Mouse (Mus musculus) neural tube, embryonic 15.5 days (tissue): ENCODE results near the gene Gm7861. TPM values are rescaled to one million over a fixed set of nuclear protein-coding genes. Genes with fewer than 3 reads are reported as not detected.
"Not testable (repeated sequence)": the region's sequence is repeated elsewhere in the genome, so short reads cannot be mapped to it uniquely, and the experiment has no call there.

Experiments used
- ATAC-seq: fragments of 200-750 bp; cut with Nextera tagmentation; 2 replicates; pipeline ENCODE4 v1.8.0; 2017; ENCODE audit warnings: mild to moderate bottlenecking, moderate TSS enrichment, moderate library complexity; ENCODE audit not compliant: low FRiP score
- H3K27ac ChIP-seq: fragments of 300-500 bp; sonication (generic); replicated peaks from 2 replicates; pipeline ENCODE4 v1.5.1; 2015; ENCODE audit warnings: mild to moderate bottlenecking, inconsistent platforms
- H3K27me3 ChIP-seq: fragments of 300-500 bp; sonication (generic); replicated peaks from 2 replicates; pipeline ENCODE4 v1.6.1; 2015; ENCODE audit warnings: inconsistent platforms
- H3K36me3 ChIP-seq: fragments of 300-500 bp; sonication (generic); 2 replicates; pipeline ENCODE4 v1.6.1; 2015; ENCODE audit warnings: inconsistent platforms
- H3K4me1 ChIP-seq: fragments of 300-500 bp; sonication (generic); 2 replicates; pipeline ENCODE4 v1.6.1; 2015; ENCODE audit warnings: inconsistent platforms
- H3K4me2 ChIP-seq: fragments of 300-500 bp; sonication (generic); 2 replicates; pipeline ENCODE4 v1.6.1; 2015; ENCODE audit warnings: inconsistent platforms, mild to moderate bottlenecking, moderate library complexity
- H3K4me3 ChIP-seq: fragments of 300-500 bp; sonication (generic); replicated peaks from 2 replicates; pipeline ENCODE4 v1.5.1; 2015; ENCODE audit warnings: mild to moderate bottlenecking, inconsistent platforms
- H3K9ac ChIP-seq: fragments of 300-500 bp; sonication (generic); replicated peaks from 2 replicates; pipeline ENCODE4 v1.6.1; 2015; ENCODE audit warnings: mild to moderate bottlenecking, inconsistent platforms
- H3K9me3 ChIP-seq: fragments of 300-500 bp; sonication (generic); replicated peaks from 2 replicates; pipeline ENCODE4 v1.6.1; 2016; ENCODE audit warnings: inconsistent platforms
- WGBS: fragments of 180-500 bp; shearing (Covaris S2); methylation state at CpG from one replicate; pipeline ENCODE4 v1.1.7; 2015; ENCODE audit warnings: mixed read lengths; 5-methylcytosine and 5-hydroxymethylcytosine counted together
- polyA plus RNA-seq: library from polyadenylated mRNA; unstranded; fragments of >200 nt; fragmentation: Nextera tagmentation; extraction: Ambion mirVana; gene quantifications from 2 replicates; pipeline ENCODE4 v1.2.1, GENCODE M21; 2015

Gm7861 gene
- polyA plus RNA-seq, result not detected in 2 replicates

DNA sequence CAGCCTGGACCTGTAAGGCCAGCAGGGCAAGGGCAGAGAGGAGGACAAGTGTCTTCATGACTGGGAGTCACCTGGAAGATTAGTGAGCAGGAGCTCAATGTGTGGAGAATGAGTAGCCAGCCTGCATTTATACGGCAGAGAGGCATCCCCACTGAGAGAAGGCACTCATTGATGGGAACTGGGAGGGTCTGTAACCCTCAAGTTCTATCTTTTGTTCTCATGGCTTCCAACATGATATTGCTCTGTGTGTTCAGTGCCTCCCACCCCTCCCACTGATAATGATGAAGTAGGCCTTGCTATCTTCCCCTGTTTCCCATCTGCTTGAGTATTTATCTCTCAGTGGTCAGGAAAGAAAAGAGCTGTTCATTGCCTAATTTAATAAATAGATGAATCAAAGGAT is at the start of gene Gm7861:
Gm7861 (minus strand) TSS at position 101 of the 400 bp plus-strand sequence.
- not testable (repeated sequence) for H3K9ac ChIP-seq, ATAC-seq, H3K9me3 ChIP-seq, H3K4me3 ChIP-seq, H3K4me1 ChIP-seq, H3K27me3 ChIP-seq, H3K4me2 ChIP-seq, H3K27ac ChIP-seq, H3K36me3 ChIP-seq
- WGBS, result no CpG with 5 or more reads among the region's 1 CpGs

GRCm38 (mm10) chr8:21617883-21618282 is 23.6 kb upstream of the Gm7861 start, which contains the start of gene Defa26:
Gene Defa26, plus strand, starts transcription at chr8:21618183.
- ATAC-seq, H3K27me3 ChIP-seq, H3K36me3 ChIP-seq, H3K4me3 ChIP-seq, H3K4me2 ChIP-seq, H3K4me1 ChIP-seq, H3K9ac ChIP-seq, H3K9me3 ChIP-seq, H3K27ac ChIP-seq: not testable (repeated sequence)
- WGBS, result 100% methylated on average over 1 of the region's 1 CpGs

GRCm38 (mm10) chr8:21582706-21583105 is 11.6 kb downstream of the Gm7861 start, which contains the start of gene Defa28:
Gene Defa28, plus strand, starts transcription at chr8:21583006.
- WGBS, result no CpG with 5 or more reads among the region's 1 CpGs

DNA sequence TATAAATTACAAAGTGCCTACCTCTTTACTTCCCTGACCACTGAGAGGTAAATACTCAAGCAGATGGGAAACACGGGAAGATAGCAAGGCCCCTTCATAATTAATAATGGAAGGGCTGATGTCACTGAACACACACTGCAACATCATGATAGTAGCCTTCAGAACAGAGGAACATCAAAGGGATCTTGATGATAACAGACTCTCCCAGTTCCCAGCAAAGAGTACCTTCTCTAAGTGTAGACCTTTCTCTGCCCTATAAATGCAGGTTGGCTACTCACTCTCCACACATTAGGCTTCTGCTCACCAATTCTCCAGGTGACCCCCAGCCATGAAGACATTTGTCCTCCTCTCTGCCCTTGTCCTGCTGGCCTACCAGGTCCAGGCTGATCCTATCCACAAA is 29.2 kb downstream of the Gm7861 start, which contains the start of gene Defa37:
Defa37 (plus strand) TSS at position 301 of the 400 bp plus-strand sequence.
- H3K4me1 ChIP-seq, H3K4me3 ChIP-seq, ATAC-seq, H3K27ac ChIP-seq, H3K27me3 ChIP-seq, H3K9me3 ChIP-seq, H3K9ac ChIP-seq, H3K36me3 ChIP-seq, H3K4me2 ChIP-seq: not testable (repeated sequence)
- no CpG with 5 or more reads among the region's 1 CpGs for WGBS

More at GRCm38 (mm10) chr8:21582706-21583105, 11.6 kb downstream of the Gm7861 start, which contains the start of gene Defa28:
- H3K36me3 ChIP-seq, H3K9me3 ChIP-seq, H3K9ac ChIP-seq, H3K4me3 ChIP-seq, H3K27me3 ChIP-seq, H3K4me1 ChIP-seq, H3K27ac ChIP-seq, H3K4me2 ChIP-seq, ATAC-seq: not testable (repeated sequence)

Other genes with a start within 250 kb of the Gm7861 start
- gene Defa2, start 216.0 kb downstream of the Gm7861 start, polyA plus RNA-seq, result not detected in 2 replicates
- gene Defa33, start 202.7 kb downstream of the Gm7861 start, polyA plus RNA-seq, result not detected in 2 replicates
- gene Defa36, start 167.1 kb downstream of the Gm7861 start, polyA plus RNA-seq, result not detected in 2 replicates
- not detected in 2 replicates for gene Gm7849, start 137.9 kb downstream of the Gm7861 start, polyA plus RNA-seq
- gene Defa20, start 85.2 kb downstream of the Gm7861 start, polyA plus RNA-seq, result not detected in 2 replicates
- not detected in 2 replicates for gene Defa32, start 65.5 kb downstream of the Gm7861 start, polyA plus RNA-seq
- gene Defa37, start 29.1 kb downstream of the Gm7861 start, polyA plus RNA-seq, result not detected in 2 replicates
- not detected in 2 replicates for gene Defa28, start 11.5 kb downstream of the Gm7861 start, polyA plus RNA-seq
- not detected in 2 replicates for gene Defa26, start 23.7 kb upstream of the Gm7861 start, polyA plus RNA-seq
- 1.1 TPM in 1 of 2 replicates, not detected in the other for gene Defa17, start 61.3 kb upstream of the Gm7861 start, polyA plus RNA-seq
- not detected in 2 replicates for gene Defa34, start 71.3 kb upstream of the Gm7861 start, polyA plus RNA-seq
- not detected in 2 replicates for gene AY761184, start 109.1 kb upstream of the Gm7861 start, polyA plus RNA-seq
- 1.0 TPM in 1 of 2 replicates, not detected in the other for gene Defa24, start 140.0 kb upstream of the Gm7861 start, polyA plus RNA-seq
- gene Defb50, start 229.0 kb upstream of the Gm7861 start, polyA plus RNA-seq, result not detected in 2 replicates
- gene Defb2, start 245.4 kb upstream of the Gm7861 start, polyA plus RNA-seq, result not detected in 2 replicates